Mouse (Mus musculus) limb, embryonic 12.5 days (tissue): ENCODE measurements around the gene Gucy1b1. TPM values are rescaled to one million over a fixed set of nuclear protein-coding genes. Genes with fewer than 3 reads are reported as not detected.

Experiments used
- ATAC-seq: fragments of 200-750 bp; cut with Nextera tagmentation; 2 replicates; pipeline ENCODE4 v1.8.0; 2017; ENCODE audit warnings: low read depth, moderate TSS enrichment; ENCODE audit not compliant: insufficient number of reproducible peaks, insufficient read depth, low FRiP score, low TSS enrichment
- H3K27ac ChIP-seq: fragments of 300-500 bp; sonication (generic); 2 replicates; pipeline ENCODE4 v1.5.1; 2016; ENCODE audit warnings: mild to moderate bottlenecking, moderate library complexity
- H3K27me3 ChIP-seq: fragments of 300-500 bp; sonication (generic); 2 replicates; pipeline ENCODE4 v1.6.1; 2016; ENCODE audit warnings: mild to moderate bottlenecking, moderate library complexity
- H3K36me3 ChIP-seq: fragments of 300-500 bp; sonication (generic); 2 replicates; pipeline ENCODE4 v1.6.1; 2016; ENCODE audit warnings: mild to moderate bottlenecking, moderate library complexity
- H3K4me1 ChIP-seq: fragments of 300-500 bp; sonication (generic); replicated peaks from 2 replicates; pipeline ENCODE4 v1.6.1; 2016
- H3K4me2 ChIP-seq: fragments of 300-500 bp; sonication (generic); 2 replicates; pipeline ENCODE4 v1.6.1; 2016; ENCODE audit warnings: mild to moderate bottlenecking, moderate library complexity
- H3K4me3 ChIP-seq: fragments of 300-500 bp; sonication (generic); replicated peaks from 2 replicates; pipeline ENCODE4 v1.5.1; 2016; ENCODE audit warnings: mild to moderate bottlenecking
- H3K9ac ChIP-seq: fragments of 300-500 bp; sonication (generic); replicated peaks from 2 replicates; pipeline ENCODE4 v1.6.1; 2016; ENCODE audit warnings: mild to moderate bottlenecking, moderate library complexity
- H3K9me3 ChIP-seq: fragments of 300-500 bp; sonication (generic); 2 replicates; pipeline ENCODE4 v1.6.1; 2016; ENCODE audit warnings: mild to moderate bottlenecking, moderate library complexity
- WGBS: fragments of 180-500 bp; shearing (Covaris S2); methylation state at CpG from one replicate; pipeline ENCODE4 v1.1.7; 2016; 5-methylcytosine and 5-hydroxymethylcytosine counted together
- polyA plus RNA-seq: library from polyadenylated mRNA; unstranded; fragments of >200 nt; fragmentation: Nextera tagmentation; extraction: Ambion mirVana; gene quantifications from 2 replicates; pipeline ENCODE4 v1.2.1, GENCODE M21; 2016

The Gucy1b1 gene
- 3.6 and 4.1 TPM in 2 replicates for polyA plus RNA-seq

DNA sequence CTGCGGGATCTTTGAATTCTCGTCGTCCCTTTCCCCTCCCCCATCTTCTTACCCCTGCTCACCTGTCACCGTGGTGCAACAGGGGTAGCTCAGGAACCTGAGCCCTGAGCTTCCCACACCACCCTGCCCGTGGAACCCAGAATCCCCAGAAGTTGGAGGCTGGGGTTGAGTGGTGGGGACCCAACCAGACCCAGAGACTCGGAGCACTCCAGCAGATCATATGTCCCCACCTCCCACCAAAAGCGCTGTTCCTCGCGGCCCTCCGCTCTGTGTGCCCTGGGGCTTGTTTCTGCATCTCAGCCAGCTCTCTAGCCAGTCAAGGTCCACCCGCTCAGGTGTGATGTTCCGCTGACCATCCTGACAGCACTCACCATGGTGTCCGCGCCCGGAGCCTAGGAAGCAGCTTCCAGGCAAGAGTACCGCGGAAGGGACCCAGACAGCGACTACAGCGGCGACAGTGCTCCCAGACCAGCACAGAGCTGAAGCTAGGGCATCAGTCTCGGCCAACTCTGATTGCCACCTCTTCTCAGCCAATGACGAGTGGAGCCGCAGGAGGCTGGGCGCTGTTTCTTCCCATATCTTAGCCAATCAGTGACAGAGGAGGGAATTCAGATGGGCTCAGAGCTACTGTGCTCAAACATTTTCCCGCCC lies at the start of gene Gucy1b1:
TSS of gene Gucy1b1 (minus strand) at position 489 of the 651 bp plus-strand sequence.
- H3K4me2 ChIP-seq, result peak within 1 kb of the TSS; percentile 98
- peak; percentile 94 for ATAC-seq
- 1% methylated on average over 25 of the region's 25 CpGs for WGBS
- no peak within 1 kb of the TSS for H3K27ac ChIP-seq
- no peaks in the 10 kb centered on the region for H3K9me3 ChIP-seq
- H3K27me3 ChIP-seq, result peaks cover 30% of the 10 kb centered on the region
- peak within 1 kb of the TSS; percentile 54 for H3K9ac ChIP-seq
- H3K4me3 ChIP-seq, result peak within 1 kb of the TSS; percentile 53
- H3K4me1 ChIP-seq, result peaks cover 12% of the 10 kb centered on the region
- H3K36me3 ChIP-seq, result no peaks in the 10 kb centered on the region

DNA sequence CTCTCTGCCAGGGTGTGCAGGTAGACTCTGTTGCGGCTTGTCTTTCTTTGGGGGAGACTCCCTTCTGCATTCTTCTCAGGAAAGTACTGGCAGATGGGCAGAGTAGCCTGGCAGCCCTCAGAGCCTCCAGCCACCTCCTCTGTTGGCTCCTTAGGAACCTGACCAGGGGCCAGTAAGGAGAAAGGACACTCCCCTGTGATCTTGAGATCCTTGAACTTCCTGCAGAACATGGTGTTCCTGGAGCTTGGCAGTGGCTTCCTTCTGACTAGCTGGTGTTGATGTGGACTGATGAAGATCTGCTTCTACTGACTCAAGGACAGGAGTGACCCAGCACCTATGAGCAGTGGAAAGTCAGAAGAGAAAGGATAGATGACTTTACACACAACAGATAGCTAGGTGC lies 44.4 kb upstream of the Gucy1b1 start:
- no peak for ATAC-seq
- Histone ChIP-seq H3K27ac (no peak overlapping the region), H3K4me1 (no peaks in the 10 kb centered on the region)

GRCm38 (mm10) chr3:82112439-82112838 lies 38.0 kb upstream of the Gucy1b1 start:
- Histone ChIP-seq H3K36me3 (no peaks in the 10 kb centered on the region), H3K9ac (no peak overlapping the region), H3K27ac (no peak overlapping the region), H3K4me1 (no peaks in the 10 kb centered on the region), H3K27me3 (no peaks in the 10 kb centered on the region), H3K9me3 (no peaks in the 10 kb centered on the region), H3K4me3 (no peak overlapping the region), H3K4me2 (no peak overlapping the region)
- ATAC-seq, result no peak
- WGBS, result 67% methylated on average over 2 of the region's 2 CpGs

More for the DNA sequence above, 44.4 kb upstream of the Gucy1b1 start:
- Histone ChIP-seq H3K9ac (no peak overlapping the region), H3K36me3 (no peaks in the 10 kb centered on the region), H3K27me3 (no peaks in the 10 kb centered on the region), H3K4me3 (no peak overlapping the region), H3K9me3 (no peaks in the 10 kb centered on the region), H3K4me2 (no peak overlapping the region)
- 91% methylated on average over 1 of the region's 1 CpGs for WGBS

GRCm38 (mm10) chr3:82111986-82112385 lies 37.5 kb upstream of the Gucy1b1 start:
- Histone ChIP-seq H3K9me3 (no peaks in the 10 kb centered on the region), H3K27me3 (no peaks in the 10 kb centered on the region), H3K4me2 (no peak overlapping the region), H3K9ac (no peak overlapping the region), H3K36me3 (no peaks in the 10 kb centered on the region), H3K27ac (no peak overlapping the region), H3K4me1 (no peaks in the 10 kb centered on the region), H3K4me3 (no peak overlapping the region)
- no peak for ATAC-seq
- 76% methylated on average over 3 of the region's 3 CpGs for whole genome bisulfite sequencing

DNA sequence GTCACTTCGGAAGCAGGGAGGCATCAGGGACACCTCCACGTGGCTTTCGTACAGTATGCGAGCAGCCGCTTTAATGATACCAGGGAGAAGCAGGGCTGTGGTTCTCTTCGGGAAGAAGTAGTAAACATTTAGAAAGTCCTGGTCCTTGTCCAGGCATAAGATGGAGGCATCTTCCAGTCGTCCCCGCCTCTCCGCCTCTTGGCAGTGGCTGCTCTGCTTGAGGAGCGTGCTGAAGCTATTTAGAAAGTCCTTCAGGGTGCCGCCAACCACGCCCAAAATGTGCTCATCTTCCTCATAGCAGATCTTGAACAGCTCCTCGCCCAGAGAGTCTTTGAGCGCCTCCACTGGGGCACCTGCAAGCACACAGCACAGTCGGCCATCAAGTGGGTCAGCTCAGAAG lies 34.5 kb upstream of the Gucy1b1 start:
- Histone ChIP-seq H3K27me3 (no peaks in the 10 kb centered on the region), H3K4me2 (no peak overlapping the region), H3K9ac (no peak overlapping the region), H3K27ac (no peak overlapping the region), H3K36me3 (no peaks in the 10 kb centered on the region), H3K4me3 (no peak overlapping the region), H3K4me1 (no peaks in the 10 kb centered on the region), H3K9me3 (no peaks in the 10 kb centered on the region)
- no peak for ATAC-seq
- WGBS, result 91% methylated on average over 15 of the region's 15 CpGs

DNA sequence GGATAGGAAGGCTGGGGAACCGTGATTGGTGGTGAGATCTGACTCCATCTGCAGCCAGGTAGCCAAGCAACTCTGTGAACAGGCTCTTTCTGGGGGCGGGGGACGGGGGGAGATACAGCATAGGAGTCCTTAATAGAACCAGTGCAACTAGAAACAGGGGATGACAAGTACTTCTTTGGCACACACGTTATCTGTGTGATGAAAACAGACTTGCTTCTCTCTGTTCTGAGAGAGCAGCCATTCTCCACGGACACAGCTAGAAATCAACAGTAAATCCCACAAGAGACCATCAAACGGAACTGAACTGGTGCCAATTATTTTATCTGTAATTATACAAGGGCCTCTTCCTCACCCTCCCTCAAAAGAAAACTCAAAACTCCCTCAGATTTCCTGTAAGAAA lies 29.7 kb upstream of the Gucy1b1 start:
- H3K9ac ChIP-seq, result no peak overlapping the region
- H3K4me1 ChIP-seq, result no peaks in the 10 kb centered on the region
- no peak for ATAC-seq
- no peak overlapping the region for H3K27ac ChIP-seq
- no peak overlapping the region for H3K4me2 ChIP-seq
- no peaks in the 10 kb centered on the region for H3K36me3 ChIP-seq
- 78% methylated on average over 6 of the region's 6 CpGs for WGBS
- H3K27me3 ChIP-seq, result no peaks in the 10 kb centered on the region
- no peak overlapping the region for H3K4me3 ChIP-seq
- no peaks in the 10 kb centered on the region for H3K9me3 ChIP-seq

DNA sequence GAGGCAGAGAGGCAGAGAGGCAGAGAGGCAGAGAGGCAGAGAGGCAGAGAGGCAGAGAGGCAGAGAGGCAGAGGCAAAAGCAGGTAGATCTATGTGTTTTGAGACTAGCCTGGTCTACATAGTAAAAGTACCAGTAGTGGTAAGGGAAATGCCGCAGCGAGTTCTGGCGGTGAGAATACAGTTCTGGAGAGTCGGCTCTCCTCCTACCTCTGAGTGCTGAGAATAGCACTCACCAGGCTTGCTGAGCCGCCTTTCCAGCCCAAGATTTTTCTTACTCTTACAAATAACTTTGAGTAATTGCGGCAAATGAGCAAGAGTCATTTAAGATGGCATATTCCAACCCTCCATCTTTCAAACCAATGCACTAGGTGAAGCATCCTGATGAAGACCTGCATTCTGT lies 24.6 kb upstream of the Gucy1b1 start:
- no peak overlapping the region for H3K27ac ChIP-seq
- H3K36me3 ChIP-seq, result no peaks in the 10 kb centered on the region
- no peaks in the 10 kb centered on the region for H3K27me3 ChIP-seq
- H3K9me3 ChIP-seq, result no peaks in the 10 kb centered on the region
- H3K4me2 ChIP-seq, result no peak overlapping the region
- H3K4me1 ChIP-seq, result no peaks in the 10 kb centered on the region
- no peak overlapping the region for H3K4me3 ChIP-seq
- H3K9ac ChIP-seq, result no peak overlapping the region
- ATAC-seq, result no peak
- WGBS, result 72% methylated on average over 6 of the region's 6 CpGs

- ATAC-seq, result 0 out of 2 replicates have a peak, but pooled peaks have one; percentile 42
- Histone ChIP-seq H3K9ac (no peak overlapping the region), H3K9me3 (no peaks in the 10 kb centered on the region), H3K4me1 (no peaks in the 10 kb centered on the region), H3K27me3 (no peaks in the 10 kb centered on the region), H3K4me2 (no peak overlapping the region), H3K4me3 (no peak overlapping the region), H3K36me3 (no peaks in the 10 kb centered on the region), H3K27ac (no peak overlapping the region)
- WGBS, result 40% methylated on average over 2 of the region's 2 CpGs
These were observed 22.3 kb upstream of the Gucy1b1 start for GRCm38 (mm10) chr3:82096801-82097200.

DNA sequence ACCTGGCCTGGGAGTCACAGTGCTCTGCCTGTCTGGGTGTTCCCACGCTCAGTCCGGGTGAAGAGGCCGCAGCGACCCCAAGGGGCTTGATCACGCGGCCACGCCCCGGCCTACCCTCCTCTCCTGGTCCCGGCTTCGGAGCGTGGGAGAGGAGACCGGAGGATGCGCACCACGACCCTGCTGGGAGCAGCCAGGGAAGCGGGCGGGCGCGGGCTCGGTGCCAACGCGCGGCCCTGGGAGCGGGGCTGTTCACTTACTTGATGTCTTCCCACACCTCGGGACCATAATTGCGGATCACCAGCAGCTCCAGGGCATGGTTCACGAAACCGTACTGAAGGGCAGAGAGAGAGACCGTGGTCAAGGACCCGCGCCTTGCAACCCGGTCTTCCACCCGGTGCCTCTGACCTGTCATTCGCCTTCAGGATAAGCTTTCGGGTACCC lies 728 bp downstream of the Gucy1b1 start:
- peaks cover 12% of the 10 kb centered on the region for H3K4me1 ChIP-seq
- H3K9me3 ChIP-seq, result no peaks in the 10 kb centered on the region
- H3K27ac ChIP-seq, result no peak overlapping the region
- no peaks in the 10 kb centered on the region for H3K36me3 ChIP-seq
- H3K4me2 ChIP-seq, result peak overlapping the region; percentile 98
- H3K27me3 ChIP-seq, result peaks cover 30% of the 10 kb centered on the region
- WGBS, result 1% methylated on average over 34 of the region's 34 CpGs
- ATAC-seq, result no peak
- peak overlapping the region; percentile 54 for H3K9ac ChIP-seq
- H3K4me3 ChIP-seq, result peak overlapping the region; percentile 53

GRCm38 (mm10) chr3:82067830-82068229 lies 6.7 kb downstream of the Gucy1b1 start:
- no peak overlapping the region for H3K4me2 ChIP-seq
- H3K27ac ChIP-seq, result no peak overlapping the region
- no peaks in the 10 kb centered on the region for H3K4me1 ChIP-seq
- H3K9ac ChIP-seq, result no peak overlapping the region
- no peak overlapping the region for H3K4me3 ChIP-seq
- 51% methylated on average over 5 of the region's 5 CpGs for WGBS
- H3K36me3 ChIP-seq, result no peaks in the 10 kb centered on the region
- peaks cover 6% of the 10 kb centered on the region for H3K27me3 ChIP-seq
- no peaks in the 10 kb centered on the region for H3K9me3 ChIP-seq
- ATAC-seq, result no peak

DNA sequence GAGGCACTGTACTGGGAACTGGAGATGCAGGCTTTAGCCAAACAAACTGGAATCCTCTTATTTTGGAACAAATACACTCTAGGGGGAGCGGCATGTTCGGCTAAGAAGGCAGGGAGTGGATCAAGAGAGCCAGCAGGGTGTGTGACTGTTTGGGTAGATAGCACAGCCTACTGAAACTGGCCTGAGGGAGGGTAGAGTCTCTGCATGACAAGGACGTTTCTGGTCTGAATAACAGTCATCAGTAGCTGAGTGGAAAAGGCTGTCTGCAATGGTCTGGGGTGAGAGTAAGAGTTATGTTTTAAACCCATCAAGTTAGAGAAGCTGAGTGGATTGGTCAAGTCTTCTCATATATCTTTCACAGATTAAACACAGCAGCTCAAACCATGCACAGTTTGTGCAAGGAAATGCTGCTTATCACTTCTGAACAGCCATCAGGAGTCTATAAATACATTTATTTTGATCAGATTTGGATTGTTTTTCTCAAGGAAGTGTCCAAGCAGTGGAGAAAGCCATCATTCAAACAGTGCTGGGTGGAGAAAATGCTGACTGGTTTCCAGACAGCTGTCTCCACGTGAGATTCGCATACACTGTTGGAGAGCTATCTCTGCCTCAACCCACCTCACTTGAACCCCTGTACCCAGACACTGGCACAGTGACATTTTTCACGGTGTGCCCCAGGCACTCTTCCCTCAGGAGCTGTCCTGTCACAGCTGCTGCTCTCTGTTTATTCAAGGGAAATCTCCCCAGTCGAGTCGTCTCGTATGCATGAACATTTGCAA lies 12.9 kb downstream of the Gucy1b1 start:
- no peak overlapping the region for H3K4me3 ChIP-seq
- H3K4me1 ChIP-seq, result no peaks in the 10 kb centered on the region
- 50% methylated on average over 9 of the region's 9 CpGs for WGBS
- no peak overlapping the region for H3K9ac ChIP-seq
- H3K36me3 ChIP-seq, result no peaks in the 10 kb centered on the region
- H3K9me3 ChIP-seq, result no peaks in the 10 kb centered on the region
- no peak for ATAC-seq
- no peak overlapping the region for H3K4me2 ChIP-seq
- H3K27ac ChIP-seq, result no peak overlapping the region
- no peaks in the 10 kb centered on the region for H3K27me3 ChIP-seq
